ENCODE assay signal across 14 mouse cellular contexts in genomic region chr16:44103806-44104766, GRCm38 (mm10). TPM values are rescaled to one million over a fixed set of nuclear protein-coding genes. Genes with fewer than 3 reads are reported as not detected.
DNase-seq lines count a peak whose midpoint lies in the region; ATAC-seq and TF ChIP-seq lines count a peak whose summit lies in the region.
"Had no signal": no experiment of that assay in that cellular context is flagged by ENCODE, and none has a peak within 500 bp of the region (broad histone marks: within the 10 kb centered on the region; RNA-seq: fewer than 3 reads in every experiment).

No protein-coding gene starts in this region.

- no peak for TF ChIP-seq POLR2A in heart, adult 2 months (IDR thresholded peaks at IDR 0.05; ENCODE audit: insufficient read depth, low read depth, low read length)

- intact Hi-C loops in heart, adult 2 months (cut with DNase I), result loop anchor here (5.0 kb wide), 1 partner anchor 38 kb away; no protein-coding TSS in a partner anchor
- intact Hi-C loops in heart, postnatal 10 days (cut with DNase I), result loop anchor here (5.0 kb wide), 1 partner anchor 43 kb away; no protein-coding TSS in a partner anchor

- no peak overlapping the region for H3K4me2 ChIP-seq in embryonic facial prominence, embryonic 15.5 days (replicated peaks)

- H3K27ac ChIP-seq in heart, adult 2 months, result no peak overlapping the region
- peak overlapping the region; percentile 25 for H3K27ac ChIP-seq in embryonic facial prominence, embryonic 15.5 days (replicated peaks)
- H3K27ac ChIP-seq: macrophage had no signal

- peak; percentile 28 for TF ChIP-seq CTCF in heart, adult 2 months (IDR thresholded peaks at IDR 0.05)

- H3K4me1 ChIP-seq in heart, adult 2 months (ENCODE audit: control insufficient read depth, insufficient read depth, low read length), result no peaks in the 10 kb centered on the region
- H3K4me1 ChIP-seq in embryonic facial prominence, embryonic 15.5 days, result no peaks in the 10 kb centered on the region; the same call in 1 of the 2 replicates

- H3K9ac ChIP-seq in heart, adult 2 months (ENCODE audit: low read depth, low read length), result no peak overlapping the region
- H3K9ac ChIP-seq in embryonic facial prominence, embryonic 15.5 days, result no peak overlapping the region

- no peak overlapping the region for H3K4me3 ChIP-seq in heart, adult 2 months
- H3K4me3 ChIP-seq in embryonic facial prominence, embryonic 15.5 days (replicated peaks), result no peak overlapping the region
- H3K4me3 ChIP-seq: erythroblast, embryonic 14.5 days had no signal

- 89% methylated on average over 18 of the region's 18 CpGs for WGBS in heart, adult 2 months
- 80% methylated on average over 18 of the region's 18 CpGs for WGBS in embryonic facial prominence, embryonic 15.5 days

- H3K79me2 ChIP-seq in heart, adult 2 months (replicated peaks; ENCODE audit: control insufficient read depth, insufficient read depth, low read length), result no peaks in the 10 kb centered on the region

- ATAC-seq in embryonic facial prominence, embryonic 15.5 days (ENCODE audit: insufficient number of reproducible peaks, low FRiP score, low TSS enrichment, low read depth), result no peak

- no peak for TF ChIP-seq EP300 in heart, adult 2 months (IDR thresholded peaks at IDR 0.05; ENCODE audit: insufficient read depth, low read depth, low read length)

- H3K36me3 ChIP-seq in heart, adult 2 months (ENCODE audit: control insufficient read depth, insufficient read depth, low read length), result peaks cover 2% of the 10 kb centered on the region
- H3K36me3 ChIP-seq in embryonic facial prominence, embryonic 15.5 days, result peaks cover 63% of the 10 kb centered on the region

- H3K9me3 ChIP-seq in embryonic facial prominence, embryonic 15.5 days (replicated peaks), result no peaks in the 10 kb centered on the region
- H3K9me3 ChIP-seq: G1E had no signal

- H3K27me3 ChIP-seq in heart, adult 2 months (ENCODE audit: control insufficient read depth, insufficient read depth, low read length), result no peaks in the 10 kb centered on the region
- no peaks in the 10 kb centered on the region for H3K27me3 ChIP-seq in embryonic facial prominence, embryonic 15.5 days

- DNase-seq in heart, adult 2 months, result no peak
- no peak for DNase-seq in heart, postnatal 10 days
- peak; percentile 8 for DNase-seq in thymus, postnatal 25 days
- DNase-seq in thymus, adult 18-20 months, result no peak
- DNase-seq in thymus, postnatal 4 days, result peak; percentile 32
- no peak for DNase-seq in frontal cortex, postnatal 10 days (ENCODE audit: low spot score in 2 of 2)
- DNase-seq in layer of hippocampus, postnatal 36 days, result no peak
- DNase-seq: adrenal gland, postnatal 36 days; cerebellum, adult 2 months; heart, postnatal 4 days had no signal

RNA-seq across cellular contexts. Expression of gene Atp6v1a, which starts 35.4 kb away (rescaled TPM):
- total RNA-seq in heart, adult 2 months (2021), result 10 to 100 TPM; 24.2 to 25.3 TPM
- polyA plus RNA-seq in heart, adult 2 months (2012; rRNA removed), result 8.3 and 19.2 TPM in 2 replicates
- total RNA-seq in heart, postnatal 10 days (2021), result 10 to 100 TPM; 45.2 to 50.3 TPM
- polyA plus RNA-seq in embryonic facial prominence, embryonic 15.5 days (2015; fragmentation: Nextera tagmentation; extraction: Ambion mirVana), result 57.8 and 58.1 TPM in 2 replicates
- total RNA-seq in layer of hippocampus, postnatal 36 days (2021), result 100 to 1,000 TPM; 559 to 583 TPM

RNA-seq across cellular contexts. Expression of gene Naa50, which starts 35.5 kb away (rescaled TPM):
- 10 to 100 TPM; 57.6 to 62.1 TPM for total RNA-seq in heart, adult 2 months (2021)
- 6.6 and 13.4 TPM in 2 replicates for polyA plus RNA-seq in heart, adult 2 months (2012; rRNA removed)
- 10 to 100 TPM; 72.1 to 76.8 TPM for total RNA-seq in heart, postnatal 10 days (2021)
- polyA plus RNA-seq in embryonic facial prominence, embryonic 15.5 days (2015; fragmentation: Nextera tagmentation; extraction: Ambion mirVana), result 99.0 and 108 TPM in 2 replicates
- 10 to 100 TPM; 64.5 to 68.8 TPM for total RNA-seq in layer of hippocampus, postnatal 36 days (2021)

RNA-seq across cellular contexts. Expression of gene Gramd1c, which starts 40.9 kb away (rescaled TPM):
- total RNA-seq in heart, adult 2 months (2021), result under 1 TPM; 0.37 to 0.50 TPM
- polyA plus RNA-seq in heart, adult 2 months (2012; rRNA removed), result 0.37 and 1.1 TPM in 2 replicates
- total RNA-seq in heart, postnatal 10 days (2021), result 1 to 10 TPM; 1.1 to 1.4 TPM
- 8.0 and 9.6 TPM in 2 replicates for polyA plus RNA-seq in embryonic facial prominence, embryonic 15.5 days (2015; fragmentation: Nextera tagmentation; extraction: Ambion mirVana)
- 1 to 10 TPM; 3.5 to 3.9 TPM for total RNA-seq in layer of hippocampus, postnatal 36 days (2021)
- polyA plus RNA-seq: erythroblast, embryonic 14.5 days had no signal

Comparison
In these comparisons a context has a peak if more than half of its experiments do, and no peak if none do; other contexts are left out.
1. DNase-seq: peak in thymus, postnatal 25 days (single experiment) and thymus, postnatal 4 days (single experiment); none in heart, adult 2 months (0 of 2), heart, postnatal 10 days (0 of 2), thymus, adult 18-20 months (0 of 2), frontal cortex, postnatal 10 days (0 of 2) and layer of hippocampus, postnatal 36 days (0 of 2).
2. RNA of gene Atp6v1a, which starts 35.4 kb away (total RNA-seq): 559 to 583 TPM in layer of hippocampus, postnatal 36 days; 45.2 to 50.3 TPM in heart, postnatal 10 days and 24.2 to 25.3 TPM in heart, adult 2 months; every median in the first group is over 10 times any median in the second.